Mouse (Mus musculus) small intestine, adult 2 months (tissue): Measurements from ENCODE around the gene Rbm17.

Source experiments
- CTCF ChIP-seq: fragments of 200-500 bp; IDR thresholded peaks from 2 replicates; pipeline ENCODE4 v1.5.1; 2012; ENCODE audit warnings: low read depth, mild to moderate bottlenecking, control low read depth, inconsistent platforms, low read length, moderate library complexity, mixed read lengths; ENCODE audit not compliant: insufficient replicate concordance, insufficient read length; ENCODE audit errors: extremely low read depth
- POLR2A ChIP-seq: fragments of 200-500 bp; IDR thresholded peaks from 2 replicates; pipeline ENCODE4 v1.6.1; 2012; ENCODE audit warnings: low read depth, mild to moderate bottlenecking, control low read depth, inconsistent platforms, low read length, moderate library complexity

DNA sequence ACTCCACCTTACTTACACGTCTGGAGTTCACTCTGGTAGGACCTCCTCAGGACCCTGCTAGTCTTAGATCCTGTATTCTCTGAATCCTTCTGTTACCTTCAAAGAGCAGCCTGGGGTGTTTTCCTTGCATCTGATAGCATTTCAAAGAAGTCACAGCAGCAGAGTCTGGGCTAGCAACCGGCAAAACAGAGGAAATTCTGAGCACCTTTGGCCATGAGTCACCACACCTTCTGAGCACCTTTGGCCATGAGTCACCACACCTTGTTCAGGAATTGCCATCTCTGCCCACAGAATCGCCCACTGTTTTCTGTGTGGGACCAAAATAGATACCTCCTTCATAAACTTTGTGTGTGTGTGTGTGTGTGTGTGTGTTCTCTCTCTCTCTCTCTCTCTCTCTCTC, 47.5 kb upstream of the Rbm17 start:
- no peak for TF ChIP-seq CTCF
- no peak for TF ChIP-seq POLR2A
